Comparison of ENCODE assay signal across 7 mouse cellular contexts in the genomic region with DNA sequence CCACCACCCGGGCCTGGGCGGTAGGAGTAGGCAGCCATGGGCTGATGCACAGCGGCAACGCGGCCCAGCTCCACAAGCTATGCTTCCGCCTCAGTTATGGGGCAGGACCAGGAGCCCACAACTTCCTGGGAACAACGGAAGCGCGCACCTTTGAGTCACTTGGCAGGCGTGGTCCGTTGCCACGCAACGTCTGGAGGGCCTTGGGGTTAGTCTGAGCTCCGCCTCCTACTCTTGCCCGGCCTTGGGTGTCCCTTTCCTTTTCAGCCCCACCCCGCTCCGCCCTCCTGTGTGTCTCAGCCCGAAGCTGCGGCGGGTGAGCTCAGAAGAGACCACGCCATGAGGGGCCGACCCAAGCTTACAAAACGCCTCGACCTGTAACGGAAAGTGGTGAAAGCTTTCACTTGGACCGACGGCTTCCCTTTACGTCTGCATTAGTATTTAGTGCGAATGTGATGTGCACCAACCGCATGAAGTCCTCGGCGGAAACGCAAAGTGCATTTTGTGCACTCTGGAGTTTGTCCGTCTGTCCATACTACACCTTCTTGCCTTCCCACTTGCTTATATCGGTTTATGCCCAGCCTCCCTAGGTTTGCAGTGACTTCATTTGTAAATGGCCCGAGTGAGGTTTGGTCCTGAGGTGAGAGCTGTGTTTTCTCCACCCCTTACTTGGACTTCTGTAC. TPM values are rescaled to one million over a fixed set of nuclear protein-coding genes. Genes with fewer than 3 reads are reported as not detected.
A peak's percentile ranks its signal among the peaks of the same experiment; 100 is the strongest.
DNase-seq lines count a peak whose midpoint lies in the region; ATAC-seq and TF ChIP-seq lines count a peak whose summit lies in the region.

A gene (minus strand): TSS at position 411 of the 680 bp plus-strand sequence.

- WGBS in embryonic facial prominence, embryonic 10.5 days: under 1% methylated on average over 36 of the region's 36 CpGs
- WGBS in intestine, postnatal 0 days: under 1% methylated on average over 31 of the region's 36 CpGs
- WGBS in midbrain, embryonic 12.5 days: under 1% methylated on average over 35 of the region's 36 CpGs
- WGBS in small intestine, adult 2 months: 0% methylated on average over 36 of the region's 36 CpGs

- no peaks in the 10 kb centered on the region for H3K27me3 ChIP-seq in embryonic facial prominence, embryonic 10.5 days (replicated peaks; ENCODE audit: low read depth, poor library complexity, severe bottlenecking)
- no peaks in the 10 kb centered on the region for H3K27me3 ChIP-seq in intestine, postnatal 0 days (replicated peaks; ENCODE audit: control insufficient read depth, insufficient read depth, low read length)
- no peaks in the 10 kb centered on the region for H3K27me3 ChIP-seq in midbrain, embryonic 12.5 days
- no peaks in the 10 kb centered on the region for H3K27me3 ChIP-seq in small intestine, adult 2 months (ENCODE audit: control insufficient read depth, insufficient read depth, low read length)

- intact Hi-C loops in left cerebral cortex, postnatal 4 days (cut with DNase I): no loop called here

- H3K9me3 ChIP-seq in embryonic facial prominence, embryonic 10.5 days: no peaks in the 10 kb centered on the region
- H3K9me3 ChIP-seq in intestine, postnatal 0 days (ENCODE audit: control insufficient read depth): no peaks in the 10 kb centered on the region
- no peaks in the 10 kb centered on the region for H3K9me3 ChIP-seq in midbrain, embryonic 12.5 days

- no peak for TF ChIP-seq CTCF in intestine, postnatal 0 days (IDR thresholded peaks at IDR 0.05; ENCODE audit: low read depth)
- no peak for TF ChIP-seq CTCF in small intestine, adult 2 months (IDR thresholded peaks at IDR 0.05; ENCODE audit: extremely low read depth, insufficient read length, insufficient replicate concordance, low read depth, low read length)

- peak within 1 kb of the TSS; percentile 79 for H3K4me2 ChIP-seq in intestine, postnatal 0 days (replicated peaks; ENCODE audit: low read depth)
- peak within 1 kb of the TSS; percentile 76 for H3K4me2 ChIP-seq in midbrain, embryonic 12.5 days (replicated peaks)

- peak within 1 kb of the TSS; percentile 85 for H3K4me3 ChIP-seq in embryonic facial prominence, embryonic 10.5 days
- H3K4me3 ChIP-seq in intestine, postnatal 0 days (ENCODE audit: low read depth, low read length): peak within 1 kb of the TSS; percentile 92
- H3K4me3 ChIP-seq in midbrain, embryonic 12.5 days: peak within 1 kb of the TSS; percentile 57
- peak within 1 kb of the TSS; percentile 91 for H3K4me3 ChIP-seq in small intestine, adult 2 months (ENCODE audit: low read depth, low read length)

- DNase-seq in adrenal gland, postnatal 10 days: peak; percentile 95
- peak; percentile 95 for DNase-seq in embryonic facial prominence, embryonic 10.5 days (ENCODE audit: low spot score)
- DNase-seq in gonadal fat pad, adult 2 months (ENCODE audit: low read depth): peak; percentile 82
- peak; percentile 86 for DNase-seq in left cerebral cortex, postnatal 4 days

- peak; percentile 98 for ATAC-seq in intestine, postnatal 0 days
- peak; percentile 99 for ATAC-seq in midbrain, embryonic 12.5 days (ENCODE audit: low FRiP score, low read depth)

- TF ChIP-seq POLR2A in small intestine, adult 2 months (IDR thresholded peaks at IDR 0.05; ENCODE audit: low read depth, low read length): peak; percentile 82; the same call in 1 of the 2 replicates

- H3K4me1 ChIP-seq in embryonic facial prominence, embryonic 10.5 days: peaks cover 17% of the 10 kb centered on the region
- no peaks in the 10 kb centered on the region for H3K4me1 ChIP-seq in intestine, postnatal 0 days (replicated peaks; ENCODE audit: control insufficient read depth, insufficient read depth, low read length)
- H3K4me1 ChIP-seq in midbrain, embryonic 12.5 days: peaks cover 11% of the 10 kb centered on the region
- peaks cover 3% of the 10 kb centered on the region for H3K4me1 ChIP-seq in small intestine, adult 2 months (ENCODE audit: control insufficient read depth, insufficient read depth, insufficient read length, low read length)

- H3K36me3 ChIP-seq in embryonic facial prominence, embryonic 10.5 days (replicated peaks): peaks cover 44% of the 10 kb centered on the region
- peaks cover 30% of the 10 kb centered on the region for H3K36me3 ChIP-seq in intestine, postnatal 0 days (ENCODE audit: control insufficient read depth, insufficient read depth)
- H3K36me3 ChIP-seq in midbrain, embryonic 12.5 days: peaks cover 19% of the 10 kb centered on the region
- peaks cover 29% of the 10 kb centered on the region for H3K36me3 ChIP-seq in small intestine, adult 2 months (ENCODE audit: control insufficient read depth, insufficient read depth, low read length)

- H3K27ac ChIP-seq in embryonic facial prominence, embryonic 10.5 days (replicated peaks): peak within 1 kb of the TSS; percentile 85
- peak within 1 kb of the TSS; percentile 96 for H3K27ac ChIP-seq in intestine, postnatal 0 days (ENCODE audit: low read depth, low read length)
- peak within 1 kb of the TSS; percentile 25; the same call in 1 of the 2 replicates for H3K27ac ChIP-seq in midbrain, embryonic 12.5 days (replicated peaks)
- H3K27ac ChIP-seq in small intestine, adult 2 months (ENCODE audit: insufficient read depth, low read depth, low read length): peak within 1 kb of the TSS; percentile 92

- peak within 1 kb of the TSS; percentile 88 for H3K9ac ChIP-seq in intestine, postnatal 0 days (ENCODE audit: low read depth, low read length)
- peak within 1 kb of the TSS; percentile 71 for H3K9ac ChIP-seq in midbrain, embryonic 12.5 days (replicated peaks)

RNA-seq across cellular contexts. Expression of the gene that starts here (rescaled TPM):
- total RNA-seq in adrenal gland, postnatal 10 days (2021): 100 to 1,000 TPM; 114 to 122 TPM
- polyA plus RNA-seq in embryonic facial prominence, embryonic 10.5 days (2016; fragmentation: Nextera tagmentation; extraction: Ambion mirVana): 128 and 135 TPM in 2 replicates
- polyA plus RNA-seq in gonadal fat pad, adult 2 months (2012; rRNA removed): 116 and 122 TPM in 2 replicates
- 312 and 334 TPM in 2 replicates for polyA plus RNA-seq in intestine, postnatal 0 days (2015; fragmentation: Nextera tagmentation; extraction: Ambion mirVana)
- total RNA-seq in left cerebral cortex, postnatal 4 days (2021): 10 to 100 TPM; 67.6 to 70.7 TPM
- polyA plus RNA-seq in midbrain, embryonic 12.5 days (2016; fragmentation: Nextera tagmentation; extraction: Ambion mirVana): 103 and 114 TPM in 2 replicates
- 128 and 248 TPM in 2 replicates for polyA plus RNA-seq in small intestine, adult 2 months (2012; rRNA removed)

Comparison
In these comparisons a context has a peak if more than half of its experiments do, and no peak if none do; other contexts are left out.
1. Peak in every context shown above with its lines: DNase-seq, ATAC-seq, H3K4me3 ChIP-seq and H3K27ac ChIP-seq.
2. H3K27ac ChIP-seq: peak in every context shown above with its lines; median percentile 96 in intestine, postnatal 0 days; 92 in small intestine, adult 2 months; 85 in embryonic facial prominence, embryonic 10.5 days; 25 in midbrain, embryonic 12.5 days.